8 mouse cellular contexts compared by ENCODE assay signal in the genomic region with DNA sequence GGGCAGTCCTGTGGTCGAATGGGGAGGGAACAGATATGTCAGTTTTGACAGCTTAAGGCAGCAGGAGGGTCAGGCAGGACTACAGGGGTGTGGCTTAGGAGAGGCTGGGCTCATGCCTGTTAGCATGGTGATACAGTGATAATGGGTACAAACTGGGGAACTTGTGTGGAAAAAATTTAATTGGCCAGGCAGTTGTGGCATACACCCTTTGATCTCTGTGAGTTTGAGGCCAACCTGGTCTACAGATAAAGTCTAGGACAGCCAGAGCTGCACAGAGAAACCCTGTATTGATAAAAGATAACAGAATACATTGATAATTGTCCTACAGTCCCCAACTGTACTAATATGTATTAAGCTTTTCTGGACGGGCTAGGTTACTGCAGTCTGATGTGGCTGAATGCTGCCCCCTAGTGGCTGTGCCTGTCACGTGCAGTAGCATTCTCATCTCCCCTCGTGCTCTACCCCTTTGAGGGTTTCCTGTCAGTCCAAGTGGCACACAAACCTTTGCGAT. TPM values are rescaled to one million over a fixed set of nuclear protein-coding genes. Genes with fewer than 3 reads are reported as not detected.
DNase-seq lines count a peak whose midpoint lies in the region; ATAC-seq and TF ChIP-seq lines count a peak whose summit lies in the region.

No protein-coding gene starts in this region.

- H3K4me1 ChIP-seq in erythroblast, embryonic 14.5 days (ENCODE audit: control insufficient read depth): peaks cover 58% of the 10 kb centered on the region
- H3K4me1 ChIP-seq in liver, embryonic 14.5 days (replicated peaks; ENCODE audit: control insufficient read depth in 2 of 2, insufficient read depth in 2 of 2, low read length in 1 of 2): peaks cover 21% of the 10 kb centered on the region in 2 experiments
- H3K4me1 ChIP-seq in neural tube, embryonic 12.5 days: no peaks in the 10 kb centered on the region

- no peaks in the 10 kb centered on the region for H3K9me3 ChIP-seq in erythroblast, embryonic 14.5 days (ENCODE audit: control insufficient read depth, low read length)
- H3K9me3 ChIP-seq in liver, embryonic 14.5 days (ENCODE audit: control insufficient read depth, low read length): no peaks in the 10 kb centered on the region
- H3K9me3 ChIP-seq in neural tube, embryonic 12.5 days: no peaks in the 10 kb centered on the region

- H3K27me3 ChIP-seq in erythroblast, embryonic 14.5 days (ENCODE audit: control insufficient read depth): peaks cover 8% of the 10 kb centered on the region
- no peaks in the 10 kb centered on the region for H3K27me3 ChIP-seq in liver, embryonic 14.5 days (ENCODE audit: control insufficient read depth, insufficient read depth, low read length)
- no peaks in the 10 kb centered on the region for H3K27me3 ChIP-seq in neural tube, embryonic 12.5 days (replicated peaks)

- H3K27ac ChIP-seq in liver, embryonic 14.5 days: peak overlapping the region; percentile 57
- no peak overlapping the region for H3K27ac ChIP-seq in neural tube, embryonic 12.5 days

- no peaks in the 10 kb centered on the region for H3K36me3 ChIP-seq in erythroblast, embryonic 14.5 days (ENCODE audit: control insufficient read depth)
- H3K36me3 ChIP-seq in liver, embryonic 14.5 days (replicated peaks; ENCODE audit: control insufficient read depth, insufficient read depth, low read depth): no peaks in the 10 kb centered on the region
- no peaks in the 10 kb centered on the region for H3K36me3 ChIP-seq in neural tube, embryonic 12.5 days

- H3K4me2 ChIP-seq in liver, embryonic 14.5 days (ENCODE audit: low read depth): peak overlapping the region; percentile 37
- no peak overlapping the region for H3K4me2 ChIP-seq in neural tube, embryonic 12.5 days (replicated peaks)

- peak; percentile 91 for ATAC-seq in liver, embryonic 14.5 days (ENCODE audit: insufficient read depth)
- ATAC-seq in neural tube, embryonic 12.5 days (ENCODE audit: low FRiP score, low read depth): peak; percentile 52; the same call in 1 of the 2 replicates

- TF ChIP-seq EP300 in liver, embryonic 14.5 days (IDR thresholded peaks at IDR 0.05; ENCODE audit: low read depth): peak; percentile 59

- peak; percentile 99 for TF ChIP-seq CTCF in liver, embryonic 14.5 days (IDR thresholded peaks at IDR 0.05; ENCODE audit: low read depth)

- H3K9ac ChIP-seq in liver, embryonic 14.5 days (replicated peaks): no peak overlapping the region; the same call in 1 of the 2 replicates
- H3K9ac ChIP-seq in neural tube, embryonic 12.5 days: no peak overlapping the region

- WGBS in liver, embryonic 14.5 days (ENCODE audit: insufficient replicate concordance): 2% methylated on average over 5 of the region's 5 CpGs
- WGBS in neural tube, embryonic 12.5 days: 24% methylated on average over 5 of the region's 5 CpGs

- DNase-seq in right cerebral cortex, adult 2 months (ENCODE audit: low spot score in 2 of 2): peak; percentile 48 to 71
- no peak for DNase-seq in right cerebral cortex, postnatal 36 days (ENCODE audit: low spot score in 2 of 2)
- peak; percentile 75 for DNase-seq in adrenal gland, postnatal 25 days
- peak; percentile 71 for DNase-seq in kidney, adult 18-20 months
- peak; percentile 72 to 77 (median 73) for DNase-seq in liver, embryonic 14.5 days (ENCODE audit: low read depth in 3 of 3, low spot score in 3 of 3)
- peak; percentile 78 for DNase-seq in thymus, postnatal 14 days

- H3K4me3 ChIP-seq in erythroblast, embryonic 14.5 days (replicated peaks): peak overlapping the region; percentile 28
- H3K4me3 ChIP-seq in liver, embryonic 14.5 days (ENCODE audit: insufficient read depth in 1 of 2, low read depth in 2 of 2, low read length in 2 of 2): no peak overlapping the region
- no peak overlapping the region for H3K4me3 ChIP-seq in neural tube, embryonic 12.5 days

RNA-seq across cellular contexts. Expression of a gene that starts 8.5 kb away (rescaled TPM):
- total RNA-seq in adrenal gland, postnatal 25 days (2021): not detected in 2 replicates
- 0.02 and 0.03 TPM in 2 replicates for polyA plus RNA-seq in erythroblast, embryonic 14.5 days (2012)
- polyA plus RNA-seq in liver, embryonic 14.5 days (2012; rRNA removed): 0.05 and 0.06 TPM in 2 replicates
- polyA plus RNA-seq in liver, embryonic 14.5 days (2014; fragmentation: Nextera tagmentation; extraction: Ambion mirVana): not detected in 2 replicates
- polyA plus RNA-seq in neural tube, embryonic 12.5 days (2016; fragmentation: Nextera tagmentation; extraction: Ambion mirVana): 0.06 and 0.10 TPM in 2 replicates

RNA-seq across cellular contexts. Expression of a gene that starts 20.6 kb away (rescaled TPM):
- 188 and 208 TPM in 2 replicates for total RNA-seq in adrenal gland, postnatal 25 days (2021)
- polyA plus RNA-seq in erythroblast, embryonic 14.5 days (2012): 29.2 and 32.1 TPM in 2 replicates
- polyA plus RNA-seq in liver, embryonic 14.5 days (2012; rRNA removed): 114 and 145 TPM in 2 replicates
- polyA plus RNA-seq in liver, embryonic 14.5 days (2014; fragmentation: Nextera tagmentation; extraction: Ambion mirVana): 201 and 208 TPM in 2 replicates
- 282 and 323 TPM in 2 replicates for polyA plus RNA-seq in neural tube, embryonic 12.5 days (2016; fragmentation: Nextera tagmentation; extraction: Ambion mirVana)

RNA-seq across cellular contexts. Expression of a gene that starts 25.1 kb away (rescaled TPM):
- 38.8 and 48.5 TPM in 2 replicates for total RNA-seq in adrenal gland, postnatal 25 days (2021)
- polyA plus RNA-seq in erythroblast, embryonic 14.5 days (2012): 56.0 and 60.5 TPM in 2 replicates
- 76.1 and 82.4 TPM in 2 replicates for polyA plus RNA-seq in liver, embryonic 14.5 days (2012; rRNA removed)
- polyA plus RNA-seq in liver, embryonic 14.5 days (2014; fragmentation: Nextera tagmentation; extraction: Ambion mirVana): 34.7 and 44.5 TPM in 2 replicates
- 51.2 and 51.3 TPM in 2 replicates for polyA plus RNA-seq in neural tube, embryonic 12.5 days (2016; fragmentation: Nextera tagmentation; extraction: Ambion mirVana)

RNA-seq across cellular contexts. Expression of a gene that starts 25.2 kb away (rescaled TPM):
- total RNA-seq in adrenal gland, postnatal 25 days (2021): 42.8 and 49.8 TPM in 2 replicates
- polyA plus RNA-seq in erythroblast, embryonic 14.5 days (2012): 17.4 and 20.7 TPM in 2 replicates
- 196 and 215 TPM in 2 replicates for polyA plus RNA-seq in liver, embryonic 14.5 days (2012; rRNA removed)
- 178 and 181 TPM in 2 replicates for polyA plus RNA-seq in liver, embryonic 14.5 days (2014; fragmentation: Nextera tagmentation; extraction: Ambion mirVana)
- 265 and 274 TPM in 2 replicates for polyA plus RNA-seq in neural tube, embryonic 12.5 days (2016; fragmentation: Nextera tagmentation; extraction: Ambion mirVana)

RNA-seq across cellular contexts. Expression of a gene that starts 36.3 kb away (rescaled TPM):
- 3.5 and 5.1 TPM in 2 replicates for total RNA-seq in adrenal gland, postnatal 25 days (2021)
- not detected in 2 replicates for polyA plus RNA-seq in erythroblast, embryonic 14.5 days (2012)
- polyA plus RNA-seq in liver, embryonic 14.5 days (2012; rRNA removed): 0.01 TPM in 1 of 2 replicates, not detected in the other
- polyA plus RNA-seq in liver, embryonic 14.5 days (2014; fragmentation: Nextera tagmentation; extraction: Ambion mirVana): 0.04 TPM in 1 of 2 replicates, not detected in the other
- polyA plus RNA-seq in neural tube, embryonic 12.5 days (2016; fragmentation: Nextera tagmentation; extraction: Ambion mirVana): 0.65 and 1.3 TPM in 2 replicates

Comparison
In these comparisons a context has a peak if more than half of its experiments do, and no peak if none do; other contexts are left out.
1. DNase-seq: peak in right cerebral cortex, adult 2 months (2 of 2), adrenal gland, postnatal 25 days (single experiment), kidney, adult 18-20 months (single experiment), liver, embryonic 14.5 days (3 of 3) and thymus, postnatal 14 days (single experiment); none in right cerebral cortex, postnatal 36 days (0 of 2).